Mouse (Mus musculus): Measurements from ENCODE around the gene Lmcd1. TPM values are rescaled to one million over a fixed set of nuclear protein-coding genes. Genes with fewer than 3 reads are reported as not detected.

The Lmcd1 gene
- total and polyA plus RNA-seq, 3 experiments, result 0.64 to 4.8 (median 2.3) TPM

- DNase-seq (ENCODE audit: extremely low read depth), result no peak
- H3K9me3 ChIP-seq (replicated peaks; ENCODE audit: low read length), result no peaks in the 10 kb centered on the region
- H3K27me3 ChIP-seq (replicated peaks), result peaks cover 12% of the 10 kb centered on the region
- no peaks in the 10 kb centered on the region for H3K4me1 ChIP-seq (ENCODE audit: control insufficient read depth in 1 of 2, insufficient read depth in 2 of 2)
- no peak overlapping the region for H3K4me2 ChIP-seq (ENCODE audit: insufficient read depth, low read depth, poor library complexity, severe bottlenecking)
- in situ Hi-C loops (cut with MboI; ENCODE audit: low pct_ligation_motif_present, low pct_unique_long_range_greater_than_20kb, low sequenced_read_pairs), result no loop called here
- TF ChIP-seq ELF1 (IDR thresholded peaks at IDR 0.05; ENCODE audit: low read depth, low read length) (no peak), IRF4 (IDR thresholded peaks at IDR 0.05; ENCODE audit: low read depth, low read length) (no peak), TBP (conservative IDR thresholded peaks at IDR 0.05; ENCODE audit: low read depth, low read length) (no peak), RAD21 (IDR thresholded peaks at IDR 0.05; ENCODE audit: low read depth, low read length) (no peak), MYC (IDR thresholded peaks at IDR 0.05; ENCODE audit: low read depth, low read length) (no peak), MAX (IDR thresholded peaks at IDR 0.05; ENCODE audit: low read length) (no peak), SMC3 (IDR thresholded peaks at IDR 0.05; ENCODE audit: low read depth, low read length) (no peak), NELFE (IDR thresholded peaks at IDR 0.05; ENCODE audit: low read depth, low read length) (no peak), HCFC1 (IDR thresholded peaks at IDR 0.05; ENCODE audit: low read depth, low read length) (no peak), MAFK (IDR thresholded peaks at IDR 0.05; ENCODE audit: insufficient replicate concordance, low read length) (no peak), E2F4 (IDR thresholded peaks at IDR 0.05; ENCODE audit: insufficient replicate concordance, low read depth, low read length) (no peak)
- no peak overlapping the region for H3K4me3 ChIP-seq (replicated peaks in 1 of 3; ENCODE audit: low read depth in 2 of 3, low read length in 2 of 3, poor library complexity in 1 of 3)
- H3K79me2 ChIP-seq (replicated peaks; ENCODE audit: control insufficient read depth, extremely low read depth, insufficient read depth, poor library complexity, severe bottlenecking), result no peaks in the 10 kb centered on the region
- dilution Hi-C loops (cut with MboI; ENCODE audit: extremely low pct_ligation_motif_present, extremely low pct_unique_long_range_greater_than_20kb, low sequenced_read_pairs), result no loop called here
- no peak overlapping the region for H3K27ac ChIP-seq (ENCODE audit: insufficient read depth, low read depth)
- no peaks in the 10 kb centered on the region for H3K36me3 ChIP-seq (replicated peaks in 1 of 2; ENCODE audit: control insufficient read depth in 1 of 2, insufficient read depth in 1 of 2, low read length in 1 of 2)
- H3K9ac ChIP-seq (ENCODE audit: insufficient read depth, low read depth), result no peak overlapping the region
These were observed 45.9 kb downstream of the Lmcd1 start for GRCm38 (mm10) chr6:112319449-112319848.

GRCm38 (mm10) chr6:112320679-112321078 lies 47.1 kb downstream of the Lmcd1 start:
- TF ChIP-seq NELFE (IDR thresholded peaks at IDR 0.05; ENCODE audit: low read depth, low read length), result no peak
- no peak for TF ChIP-seq POLR2AphosphoS2 (IDR thresholded peaks at IDR 0.05; ENCODE audit: low read depth, low read length)
- TF ChIP-seq USF2 (conservative IDR thresholded peaks at IDR 0.05; ENCODE audit: low read depth, low read length), result no peak
- no peak for TF ChIP-seq MEF2A (IDR thresholded peaks at IDR 0.05; ENCODE audit: borderline replicate concordance, low read depth, low read length)
- H3K4me3 ChIP-seq (replicated peaks in 1 of 3; ENCODE audit: low read depth in 2 of 3, low read length in 2 of 3, poor library complexity in 1 of 3), result no peak overlapping the region
- H3K79me2 ChIP-seq (replicated peaks; ENCODE audit: control insufficient read depth, extremely low read depth, insufficient read depth, poor library complexity, severe bottlenecking), result no peaks in the 10 kb centered on the region
- H3K9ac ChIP-seq (ENCODE audit: insufficient read depth, low read depth), result no peak overlapping the region
- dilution Hi-C loops (cut with MboI; ENCODE audit: extremely low pct_ligation_motif_present, extremely low pct_unique_long_range_greater_than_20kb, low sequenced_read_pairs) (no loop called here), in situ Hi-C loops (cut with MboI; ENCODE audit: low pct_ligation_motif_present, low pct_unique_long_range_greater_than_20kb, low sequenced_read_pairs) (no loop called here)
- no peak overlapping the region for H3K4me2 ChIP-seq (ENCODE audit: insufficient read depth, low read depth, poor library complexity, severe bottlenecking)
- H3K36me3 ChIP-seq (replicated peaks in 1 of 2; ENCODE audit: control insufficient read depth in 1 of 2, insufficient read depth in 1 of 2, low read length in 1 of 2), result no peaks in the 10 kb centered on the region
- no peak for DNase-seq (ENCODE audit: extremely low read depth)
- no peaks in the 10 kb centered on the region for H3K9me3 ChIP-seq (replicated peaks; ENCODE audit: low read length)
- no peak overlapping the region for H3K27ac ChIP-seq (ENCODE audit: insufficient read depth, low read depth)
- H3K27me3 ChIP-seq (replicated peaks), result peaks cover 10% of the 10 kb centered on the region
- no peaks in the 10 kb centered on the region for H3K4me1 ChIP-seq (ENCODE audit: control insufficient read depth in 1 of 2, insufficient read depth in 2 of 2)

DNA sequence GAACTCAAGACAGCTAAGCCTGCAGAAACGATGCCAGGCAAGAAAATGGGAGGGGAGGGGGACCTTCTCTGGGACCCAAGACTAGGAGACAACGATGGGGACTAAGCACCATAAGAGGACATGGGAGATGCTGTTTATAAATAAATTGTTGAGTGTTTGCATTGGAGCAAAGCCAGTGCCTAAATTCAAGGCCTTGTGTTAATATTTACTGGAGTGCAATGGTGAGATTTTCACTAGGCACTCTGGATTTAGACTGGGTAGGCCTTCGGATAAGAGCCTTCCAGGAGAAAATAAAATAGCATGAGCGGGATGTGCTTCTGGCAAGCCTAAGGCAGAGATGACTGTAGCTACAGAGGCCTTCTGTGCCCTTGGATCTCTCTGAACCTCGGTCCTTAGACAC lies 49.4 kb downstream of the Lmcd1 start:
- DNase-seq (ENCODE audit: extremely low read depth), result no peak
- TF ChIP-seq JUND (conservative IDR thresholded peaks at IDR 0.05; ENCODE audit: low read depth, low read length) (no peak), TCF12 (IDR thresholded peaks at IDR 0.05; ENCODE audit: low read depth, low read length) (no peak), ETS1 (conservative IDR thresholded peaks at IDR 0.05; ENCODE audit: low read depth, low read length) (no peak)
- Histone ChIP-seq H3K36me3 (replicated peaks in 1 of 2; ENCODE audit: control insufficient read depth in 1 of 2, insufficient read depth in 1 of 2, low read length in 1 of 2) (no peaks in the 10 kb centered on the region), H3K4me2 (ENCODE audit: insufficient read depth, low read depth, poor library complexity, severe bottlenecking) (no peak overlapping the region), H3K9me3 (replicated peaks; ENCODE audit: low read length) (no peaks in the 10 kb centered on the region), H3K4me1 (ENCODE audit: control insufficient read depth in 1 of 2, insufficient read depth in 2 of 2) (no peaks in the 10 kb centered on the region), H3K27me3 (replicated peaks) (peaks cover 9% of the 10 kb centered on the region), H3K4me3 (replicated peaks in 1 of 3; ENCODE audit: low read depth in 2 of 3, low read length in 2 of 3, poor library complexity in 1 of 3) (no peak overlapping the region), H3K79me2 (replicated peaks; ENCODE audit: control insufficient read depth, extremely low read depth, insufficient read depth, poor library complexity, severe bottlenecking) (no peaks in the 10 kb centered on the region), H3K27ac (ENCODE audit: insufficient read depth, low read depth) (no peak overlapping the region), H3K9ac (ENCODE audit: insufficient read depth, low read depth) (no peak overlapping the region)
- dilution Hi-C loops (cut with MboI; ENCODE audit: extremely low pct_ligation_motif_present, extremely low pct_unique_long_range_greater_than_20kb, low sequenced_read_pairs) (no loop called here), in situ Hi-C loops (cut with MboI; ENCODE audit: low pct_ligation_motif_present, low pct_unique_long_range_greater_than_20kb, low sequenced_read_pairs) (no loop called here)
